Comparison of ENCODE assay signal across 25 mouse cellular contexts in genomic region chr8:105389096-105389495, GRCm38 (mm10). TPM values are rescaled to one million over a fixed set of nuclear protein-coding genes. Genes with fewer than 3 reads are reported as not detected.
DNase-seq lines count a peak whose midpoint lies in the region; ATAC-seq lines count a peak whose summit lies in the region.
"Had no signal": no experiment of that assay in that cellular context is flagged by ENCODE, and none has a peak within 500 bp of the region (broad histone marks: within the 10 kb centered on the region; RNA-seq: fewer than 3 reads in every experiment).

No protein-coding gene starts in this region.

- H3K9ac ChIP-seq in heart, embryonic 11.5 days (ENCODE audit: low read depth, low read length): no peak overlapping the region
- H3K9ac ChIP-seq: embryonic facial prominence, embryonic 13.5 days; forebrain, embryonic 15.5 days; kidney, embryonic 15.5 days; limb, embryonic 13.5 days; liver, embryonic 15.5 days; stomach, embryonic 15.5 days had no signal

- intact Hi-C loops in heart, postnatal 36 days (cut with DNase I): no loop called here

- H3K27me3 ChIP-seq in heart, embryonic 11.5 days (ENCODE audit: control insufficient read depth, insufficient read depth, low read length): peaks cover 5% of the 10 kb centered on the region; the same call in 1 of the 2 replicates
- H3K27me3 ChIP-seq: embryonic facial prominence, embryonic 13.5 days; forebrain, embryonic 15.5 days; kidney, embryonic 15.5 days; liver, embryonic 15.5 days; stomach, embryonic 15.5 days had no signal

- H3K4me2 ChIP-seq in heart, embryonic 11.5 days: no peak overlapping the region
- H3K4me2 ChIP-seq: embryonic facial prominence, embryonic 13.5 days; forebrain, embryonic 15.5 days; kidney, embryonic 15.5 days; limb, embryonic 13.5 days; liver, embryonic 15.5 days; stomach, embryonic 15.5 days had no signal

- peak; percentile 42 to 73 for DNase-seq in heart, adult 18-20 months
- peak; percentile 39 to 41 for DNase-seq in heart, postnatal 36 days
- peak; percentile 68 for DNase-seq in lung, postnatal 14 days
- DNase-seq in thymus, postnatal 14 days: no peak
- DNase-seq: cerebellum, adult 11 months; cerebellum, postnatal 10 days; layer of hippocampus, postnatal 36 days; retina, postnatal 1 day; thymus, adult 18-20 months had no signal

- no peak for ATAC-seq in heart, embryonic 11.5 days (replicated peaks; ENCODE audit: insufficient number of reproducible peaks, low FRiP score, low TSS enrichment)
- ATAC-seq in monocyte, adult 5-6 weeks (replicated peaks; ENCODE audit: insufficient number of reproducible peaks, low FRiP score, low TSS enrichment, poor library complexity, severe bottlenecking): no peak
- ATAC-seq: forebrain, embryonic 15.5 days; hindbrain, embryonic 16.5 days; intestine, embryonic 16.5 days had no signal

- H3K4me3 ChIP-seq in heart, embryonic 11.5 days (ENCODE audit: low read depth, low read length): no peak overlapping the region
- no peak overlapping the region for H3K4me3 ChIP-seq in brown adipose tissue, adult 24 weeks (ENCODE audit: insufficient read depth, low read depth, low read length)
- H3K4me3 ChIP-seq: embryonic facial prominence, embryonic 13.5 days; forebrain, embryonic 15.5 days; kidney, embryonic 15.5 days; layer of hippocampus, adult 2 months; limb, embryonic 13.5 days; liver, embryonic 15.5 days; stomach, embryonic 15.5 days had no signal

- H3K4me1 ChIP-seq in heart, embryonic 11.5 days (ENCODE audit: control insufficient read depth, insufficient read depth, low read length): peaks cover 7% of the 10 kb centered on the region
- peaks cover 25% of the 10 kb centered on the region for H3K4me1 ChIP-seq in brown adipose tissue, adult 24 weeks (ENCODE audit: control insufficient read depth, insufficient read depth, insufficient read length, low read length)
- H3K4me1 ChIP-seq: liver, embryonic 15.5 days had no signal

- no peak overlapping the region for H3K27ac ChIP-seq in heart, embryonic 11.5 days (ENCODE audit: low read depth, low read length)
- peak overlapping the region; percentile 85 for H3K27ac ChIP-seq in brown adipose tissue, adult 24 weeks (replicated peaks; ENCODE audit: low read depth, low read length)
- H3K27ac ChIP-seq: embryonic facial prominence, embryonic 13.5 days; forebrain, embryonic 15.5 days; kidney, embryonic 15.5 days; layer of hippocampus, adult 2 months; limb, embryonic 13.5 days; liver, embryonic 15.5 days; stomach, embryonic 15.5 days had no signal

- H3K36me3 ChIP-seq in heart, embryonic 11.5 days (ENCODE audit: control insufficient read depth, insufficient read depth, low read length): no peaks in the 10 kb centered on the region
- H3K36me3 ChIP-seq: embryonic facial prominence, embryonic 13.5 days; forebrain, embryonic 15.5 days; kidney, embryonic 15.5 days; limb, embryonic 13.5 days; liver, embryonic 15.5 days; stomach, embryonic 15.5 days had no signal

- WGBS in heart, embryonic 11.5 days (ENCODE audit: insufficient replicate concordance): 71% methylated on average over 6 of the region's 6 CpGs

- H3K9me3 ChIP-seq in heart, embryonic 11.5 days (replicated peaks; ENCODE audit: control insufficient read depth, low read length): no peaks in the 10 kb centered on the region
- H3K9me3 ChIP-seq: embryonic facial prominence, embryonic 13.5 days; forebrain, embryonic 15.5 days; kidney, embryonic 15.5 days; liver, embryonic 15.5 days; stomach, embryonic 15.5 days had no signal

RNA-seq across cellular contexts. Expression of gene Plekhg4, which starts 16.0 kb away (rescaled TPM):
- not detected for total RNA-seq in heart, adult 18-20 months (2021)
- 0.11 TPM in 1 of 2 replicates, not detected in the other for polyA plus RNA-seq in heart, embryonic 11.5 days (2014; fragmentation: Nextera tagmentation; extraction: Ambion mirVana)
- polyA plus RNA-seq in brown adipose tissue, adult 24 weeks (2012; ENCODE audit: insufficient read depth, insufficient read length, missing spikeins): not detected in 2 replicates
- total RNA-seq in heart, postnatal 36 days (2021): not detected
- 0.49 TPM in 1 of 3 replicates, not detected in the others for total RNA-seq in monocyte, adult 5-6 weeks (2017)
- total RNA-seq: megakaryocyte-erythroid progenitor cell, adult 5-6 weeks had no signal
- polyA plus RNA-seq: liver, embryonic 15.5 days had no signal

RNA-seq across cellular contexts. Expression of gene Kctd19, which starts 24.2 kb away (rescaled TPM):
- not detected for total RNA-seq in heart, adult 18-20 months (2021)
- polyA plus RNA-seq in heart, embryonic 11.5 days (2014; fragmentation: Nextera tagmentation; extraction: Ambion mirVana): not detected in 2 replicates
- polyA plus RNA-seq in brown adipose tissue, adult 24 weeks (2012; ENCODE audit: insufficient read depth, insufficient read length, missing spikeins): not detected in 2 replicates
- total RNA-seq in heart, postnatal 36 days (2021): under 1 TPM; 0.24 to 0.53 TPM
- total RNA-seq in monocyte, adult 5-6 weeks (2017): 0.32 TPM in 1 of 3 replicates, not detected in the others
- total RNA-seq: layer of hippocampus, adult 2 months; layer of hippocampus, postnatal 36 days; left cerebral cortex, postnatal 14 days; megakaryocyte-erythroid progenitor cell, adult 5-6 weeks had no signal
- polyA plus RNA-seq: embryonic facial prominence, embryonic 13.5 days; hindbrain, embryonic 16.5 days; intestine, embryonic 16.5 days; kidney, embryonic 15.5 days; limb, embryonic 13.5 days; liver, embryonic 15.5 days; neural tube, embryonic 11.5 days; stomach, embryonic 15.5 days had no signal

RNA-seq across cellular contexts. Expression of gene Lrrc36, which starts 24.3 kb away (rescaled TPM):
- total RNA-seq in heart, adult 18-20 months (2021): under 1 TPM; 0.27 to 0.64 TPM
- not detected in 2 replicates for polyA plus RNA-seq in heart, embryonic 11.5 days (2014; fragmentation: Nextera tagmentation; extraction: Ambion mirVana)
- polyA plus RNA-seq in brown adipose tissue, adult 24 weeks (2012; ENCODE audit: insufficient read depth, insufficient read length, missing spikeins): 0.88 and 1.0 TPM in 2 replicates
- under 1 TPM; 0.41 to 0.56 TPM for total RNA-seq in heart, postnatal 36 days (2021)
- not detected in 3 replicates for total RNA-seq in monocyte, adult 5-6 weeks (2017)
- polyA plus RNA-seq: C2C12; embryonic facial prominence, embryonic 13.5 days; stomach, embryonic 15.5 days had no signal

RNA-seq across cellular contexts. Expression of gene Slc9a5, which starts 40.5 kb away (rescaled TPM):
- total RNA-seq in heart, adult 18-20 months (2021): under 1 TPM; 0.37 to 0.39 TPM
- polyA plus RNA-seq in heart, embryonic 11.5 days (2014; fragmentation: Nextera tagmentation; extraction: Ambion mirVana): 1.5 and 2.1 TPM in 2 replicates
- 0.24 TPM in 1 of 2 replicates, not detected in the other for polyA plus RNA-seq in brown adipose tissue, adult 24 weeks (2012; ENCODE audit: insufficient read depth, insufficient read length, missing spikeins)
- under 1 TPM; 0.44 to 0.62 TPM for total RNA-seq in heart, postnatal 36 days (2021)
- total RNA-seq in monocyte, adult 5-6 weeks (2017): 0.10 TPM in 1 of 3 replicates, not detected in the others

RNA-seq across cellular contexts. Expression of gene Fhod1, which starts 41.3 kb away (rescaled TPM):
- 1 to 10 TPM; 4.5 to 5.2 TPM for total RNA-seq in heart, adult 18-20 months (2021)
- 2.8 and 3.1 TPM in 2 replicates for polyA plus RNA-seq in heart, embryonic 11.5 days (2014; fragmentation: Nextera tagmentation; extraction: Ambion mirVana)
- polyA plus RNA-seq in brown adipose tissue, adult 24 weeks (2012; ENCODE audit: insufficient read depth, insufficient read length, missing spikeins): 2.1 and 3.3 TPM in 2 replicates
- total RNA-seq in heart, postnatal 36 days (2021): 1 to 10 TPM; 6.5 to 9.6 TPM
- total RNA-seq in monocyte, adult 5-6 weeks (2017): 6.5 to 14.7 TPM (median 8.4 TPM) in 3 replicates
